Mouse (Mus musculus) naive thymus-derived CD4-positive, alpha-beta T cell, adult 2 months (primary cell): ENCODE data around the gene Ctf1.

Experiments
- DNase-seq: peaks from one replicate; pipeline ENCODE4 v3.0.0-alpha.2; 2011; ENCODE audit warnings: low read depth

Gene Ctf1

DNA sequence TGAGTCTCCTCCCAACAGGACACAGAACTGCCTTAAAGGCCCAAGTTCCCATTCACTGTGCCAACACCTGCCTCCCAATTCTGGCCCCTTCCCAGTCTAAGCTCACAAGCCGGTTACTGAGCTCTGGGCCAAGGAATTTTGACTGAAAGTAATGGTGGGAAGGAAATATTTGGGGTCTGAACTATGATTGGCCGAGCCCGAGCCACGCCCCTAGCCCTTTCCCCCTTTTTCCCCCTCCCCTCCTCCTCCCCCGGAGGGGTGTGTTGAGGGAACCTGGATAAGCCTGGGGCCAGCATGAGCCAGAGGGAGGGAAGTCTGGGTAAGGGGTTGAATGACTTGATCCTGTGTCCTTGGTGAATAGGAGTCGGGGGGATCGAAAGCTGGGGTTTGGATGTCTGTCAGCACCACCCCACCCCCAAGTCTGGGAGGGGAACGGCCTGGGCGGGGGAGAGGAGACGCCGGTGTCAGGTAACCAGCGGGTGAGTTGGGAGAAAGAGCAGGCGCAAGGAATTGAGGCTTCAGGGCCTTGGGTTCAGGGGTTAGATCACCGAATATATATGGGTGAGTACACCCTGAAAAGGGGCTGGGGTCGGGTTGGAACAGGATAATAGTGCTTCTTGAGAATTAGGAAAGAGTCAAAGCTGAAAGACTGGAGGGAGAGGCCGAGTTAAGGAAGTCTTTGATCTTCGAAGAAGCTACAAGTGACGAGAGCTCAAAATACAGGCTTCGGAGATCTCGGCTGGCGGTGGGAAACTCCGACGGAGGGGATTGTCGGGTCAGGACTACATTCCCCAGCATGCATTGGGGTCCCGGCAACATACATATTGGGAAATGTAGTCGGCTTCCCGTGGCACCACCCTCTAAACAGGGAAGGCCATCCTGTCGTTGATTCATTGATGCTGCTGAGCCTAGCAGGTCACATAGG lies at the start of gene Ctf1:
Ctf1 (plus strand) TSS at position 276 of the 925 bp plus-strand sequence.
- peak; percentile 57 for DNase-seq

DNA sequence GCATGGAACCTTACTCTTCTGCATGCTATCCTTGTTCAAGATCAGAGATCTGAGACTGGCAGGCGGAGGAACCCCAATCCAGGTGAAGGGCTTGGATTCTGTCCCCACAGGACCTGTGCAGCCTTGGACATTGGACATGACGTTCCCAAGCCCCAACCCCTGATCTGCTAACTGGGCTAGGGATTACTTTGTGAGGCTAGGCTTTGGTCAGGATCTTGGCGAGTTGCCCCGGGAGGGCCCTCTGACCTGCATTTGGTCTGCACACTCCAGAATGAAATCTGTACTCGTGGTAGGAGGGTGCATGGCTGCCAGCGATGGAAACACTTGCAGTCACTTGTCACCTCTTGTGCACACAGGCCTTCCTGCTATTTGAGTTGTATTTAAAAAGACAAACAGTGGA lies 49.6 kb upstream of the Ctf1 start:
- DNase-seq = no peak

DNA sequence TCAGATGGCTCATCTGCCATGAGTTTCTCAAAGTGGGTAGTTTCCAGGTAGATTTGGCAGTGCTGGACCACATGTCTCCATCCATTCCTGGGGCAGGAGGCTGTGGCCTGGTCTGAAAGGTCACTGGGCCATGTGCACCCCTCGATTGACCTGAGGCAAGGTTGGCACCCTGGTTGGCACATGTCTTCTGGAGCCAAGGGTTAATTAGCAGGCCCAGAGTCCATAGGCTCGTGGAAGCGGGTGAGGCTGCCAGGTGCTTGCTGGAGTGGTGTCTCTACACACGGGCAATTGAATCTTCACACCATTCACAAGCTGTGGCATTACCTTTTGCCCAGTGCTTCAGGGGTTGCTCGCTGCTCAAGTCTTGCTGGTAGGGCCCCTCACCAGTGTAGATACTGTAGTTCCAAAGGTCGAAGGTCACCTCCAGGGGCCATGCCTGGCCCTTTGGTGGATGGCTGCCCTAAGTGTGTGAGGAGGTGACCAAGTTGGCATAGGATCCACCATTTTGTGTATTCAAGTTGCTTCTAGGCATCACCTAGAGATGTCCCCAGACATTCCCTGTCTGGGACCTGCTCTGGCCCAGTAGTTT lies 46.4 kb upstream of the Ctf1 start:
- DNase-seq = no peak

DNA sequence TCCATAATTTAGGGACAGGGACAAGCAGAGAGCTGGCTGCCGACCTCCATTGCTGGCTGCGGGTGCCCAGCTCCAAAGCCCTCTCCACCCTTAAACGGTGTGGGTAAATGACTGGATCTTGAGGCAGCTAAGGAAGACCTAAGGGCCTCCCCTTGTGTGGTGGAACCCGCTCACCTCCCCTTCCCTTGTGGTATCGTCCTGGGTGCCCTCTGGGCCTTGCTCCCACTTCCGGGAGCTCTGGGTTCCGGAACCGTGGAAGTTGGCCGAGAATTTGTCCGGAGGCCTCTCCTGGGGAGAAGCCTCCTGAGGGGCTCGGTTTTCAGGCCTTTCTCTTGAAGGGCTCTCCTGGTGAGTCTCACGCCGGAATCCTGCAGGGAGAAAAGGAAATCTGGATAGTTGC lies 45.9 kb upstream of the Ctf1 start:
- DNase-seq = no peak

DNA sequence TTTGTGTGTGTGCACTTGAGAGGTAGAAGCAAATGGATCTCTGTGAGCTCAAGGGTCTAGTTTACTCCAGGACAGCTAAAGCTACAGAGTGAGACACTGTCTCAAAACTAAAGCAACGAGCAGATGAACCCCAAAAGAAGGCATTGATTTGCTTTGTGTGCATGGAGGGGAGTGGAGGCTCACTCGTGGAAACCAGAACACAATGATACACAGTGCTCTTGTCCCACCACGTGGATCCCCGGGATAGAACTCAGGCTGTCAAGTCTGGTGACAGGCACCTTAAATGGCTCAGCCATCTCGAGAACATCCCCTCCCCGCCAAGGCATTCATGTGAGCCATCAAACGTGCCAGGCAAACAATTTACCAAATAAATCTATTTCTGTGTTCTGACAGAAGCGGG lies 45.4 kb upstream of the Ctf1 start:
- DNase-seq = no peak

DNA sequence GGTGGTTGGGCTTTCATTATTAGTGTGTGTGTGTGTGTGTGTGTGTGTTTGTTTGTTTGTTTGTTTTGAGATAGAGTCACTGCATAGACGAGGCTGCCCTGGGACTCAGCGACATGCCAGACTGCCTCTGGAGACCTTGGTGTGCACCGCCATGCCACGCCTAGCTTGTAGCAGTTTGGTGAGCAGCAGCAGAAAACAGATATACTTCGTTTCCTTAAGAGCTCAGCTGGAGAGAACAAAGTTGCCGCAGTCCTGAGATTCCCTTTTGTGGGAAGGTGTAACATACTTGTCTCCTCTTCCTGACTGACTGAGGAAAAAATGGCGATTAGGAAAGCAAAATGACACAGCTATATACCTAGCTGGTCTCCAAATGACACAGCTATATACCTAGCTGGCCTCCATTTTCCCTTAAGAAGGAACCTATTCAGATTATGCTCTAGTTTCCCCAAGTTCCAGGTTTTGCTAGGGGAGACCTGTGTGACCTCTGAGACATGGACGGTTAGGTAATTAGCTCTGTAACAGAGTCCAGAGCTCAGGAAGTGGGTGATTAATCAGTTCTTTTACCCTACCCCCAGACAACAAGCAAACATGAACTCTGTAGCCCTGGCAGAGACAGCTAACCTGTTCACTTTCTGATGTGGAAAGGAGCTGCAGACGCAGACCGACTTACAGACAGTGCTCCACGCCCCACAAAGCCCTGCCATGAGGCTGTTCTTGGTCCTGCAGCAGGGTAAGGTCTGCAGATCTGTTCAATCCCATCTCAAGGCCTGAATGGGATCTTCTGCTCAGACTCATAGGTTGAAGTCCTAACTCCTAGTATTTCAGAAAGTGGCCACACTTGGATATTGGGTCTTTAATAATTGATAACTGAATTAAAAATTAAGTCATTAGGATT lies 40.4 kb upstream of the Ctf1 start:
- DNase-seq = no peak

DNA sequence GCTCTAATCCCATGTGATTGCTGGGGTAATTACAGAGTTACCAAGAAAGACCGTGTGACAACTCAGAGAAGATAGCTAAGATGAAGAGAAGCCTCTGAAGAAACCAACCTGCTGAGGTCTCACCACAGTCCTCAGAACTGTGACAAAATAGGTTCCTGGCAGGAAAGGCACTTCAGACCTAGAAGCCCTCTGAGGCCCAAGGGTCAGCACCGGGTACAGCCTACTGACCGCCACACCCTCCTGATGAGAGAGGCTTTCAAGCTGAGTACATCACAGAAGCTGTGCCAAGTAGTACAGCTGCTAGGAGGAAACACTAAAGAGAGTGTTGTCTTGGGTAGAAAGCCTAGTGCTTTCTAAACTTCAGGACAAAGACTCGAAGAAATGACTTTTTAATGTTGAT lies 39.8 kb upstream of the Ctf1 start:
- DNase-seq = no peak

DNA sequence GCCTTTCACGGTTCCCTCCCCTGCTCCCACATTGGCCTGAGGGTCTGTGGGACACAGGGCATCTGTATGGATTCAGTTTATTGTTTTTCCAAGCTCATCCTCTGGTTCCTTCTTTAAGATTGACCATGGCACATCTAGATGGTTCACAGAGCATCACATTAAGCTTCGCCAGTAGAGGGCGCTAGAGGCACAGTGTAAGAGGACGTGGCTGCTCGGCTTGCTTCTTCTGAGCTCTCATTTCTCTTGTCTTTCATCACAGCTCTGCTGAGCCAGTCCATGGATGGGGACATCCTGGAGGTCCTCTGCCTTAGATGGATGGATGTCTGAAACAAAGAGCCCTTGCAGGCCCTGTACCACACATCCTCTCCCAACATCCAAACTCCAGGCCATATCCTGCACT lies 37.6 kb upstream of the Ctf1 start:
- peak; percentile 91 for DNase-seq

DNA sequence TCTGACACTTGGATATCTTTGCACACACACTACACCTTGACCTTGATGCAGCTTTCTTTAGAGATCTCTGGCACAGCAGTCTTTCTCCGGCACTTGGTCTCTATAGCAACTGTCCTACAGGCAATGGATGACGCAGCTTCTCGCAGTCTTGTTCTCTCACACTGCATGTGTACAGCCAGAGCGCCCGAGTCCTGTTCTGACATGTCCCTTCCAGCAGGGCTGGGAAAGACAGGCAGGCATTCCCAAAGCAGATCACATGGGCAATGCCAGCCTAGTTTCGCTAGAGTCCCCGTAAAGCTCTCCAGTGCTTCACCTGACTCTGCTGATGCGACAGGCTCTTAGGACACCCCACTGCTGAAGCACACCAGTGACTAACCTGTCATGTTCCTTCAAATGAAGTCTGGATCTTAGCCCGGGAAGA lies 37.1 kb upstream of the Ctf1 start:
- DNase-seq = no peak

DNA sequence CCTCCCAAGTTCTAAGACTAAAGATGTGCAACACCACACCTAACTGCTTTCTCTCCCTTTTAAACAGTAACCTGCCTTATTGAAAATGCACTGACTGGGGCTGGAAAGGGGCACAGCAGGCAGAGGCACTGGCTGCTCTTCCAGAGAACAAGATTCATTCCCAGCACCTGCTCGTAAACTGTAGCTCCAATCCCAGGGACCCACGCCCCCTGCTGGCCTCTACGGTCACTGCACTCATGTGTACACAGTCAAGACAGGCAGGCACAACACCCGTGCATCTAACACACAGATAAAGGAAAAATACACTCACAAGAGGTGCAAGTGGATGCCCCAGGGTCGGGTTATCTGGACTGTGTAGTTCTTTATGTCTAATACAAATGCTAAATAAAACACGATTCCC lies 35.5 kb upstream of the Ctf1 start:
- DNase-seq = peak; percentile 77

DNA sequence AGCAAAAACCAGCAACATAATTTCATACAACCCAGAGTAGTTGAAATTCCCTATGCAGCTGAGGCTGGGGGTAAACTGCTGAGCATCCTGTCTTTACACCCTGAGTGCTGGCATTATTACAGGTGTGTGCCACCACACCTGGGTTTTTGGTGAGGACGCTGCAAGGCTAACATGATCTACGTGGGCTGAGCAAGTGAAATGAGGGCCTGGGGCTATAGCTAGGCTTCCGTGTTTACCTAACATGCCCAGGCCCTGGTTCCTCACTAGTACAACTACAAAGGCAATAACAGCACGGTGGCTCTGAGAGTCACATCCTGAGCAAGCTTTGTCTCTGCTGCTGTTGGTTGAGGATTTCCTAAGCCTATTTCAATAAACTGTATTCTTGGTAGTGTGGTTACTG lies 34.9 kb upstream of the Ctf1 start:
- no peak for DNase-seq

DNA sequence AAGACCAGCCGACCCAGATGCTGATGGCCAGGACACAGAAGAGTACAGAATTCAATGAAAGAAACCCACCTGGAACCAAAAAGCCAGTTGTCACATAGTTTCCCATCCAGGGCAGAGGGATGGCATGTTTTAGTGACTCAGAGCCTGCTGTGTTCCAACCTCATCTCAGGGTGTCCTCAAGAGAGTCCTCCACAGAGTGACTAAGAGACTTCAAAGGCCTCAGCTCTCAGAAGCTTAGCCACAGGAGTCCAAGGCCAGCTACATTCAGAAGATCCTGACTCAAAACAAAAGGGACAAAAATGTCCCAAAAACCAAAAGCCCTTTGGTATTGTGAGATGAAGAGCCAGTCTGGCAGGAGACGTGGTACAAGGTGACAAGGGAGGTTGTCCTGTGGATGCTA lies 33.7 kb upstream of the Ctf1 start:
- no peak for DNase-seq

DNA sequence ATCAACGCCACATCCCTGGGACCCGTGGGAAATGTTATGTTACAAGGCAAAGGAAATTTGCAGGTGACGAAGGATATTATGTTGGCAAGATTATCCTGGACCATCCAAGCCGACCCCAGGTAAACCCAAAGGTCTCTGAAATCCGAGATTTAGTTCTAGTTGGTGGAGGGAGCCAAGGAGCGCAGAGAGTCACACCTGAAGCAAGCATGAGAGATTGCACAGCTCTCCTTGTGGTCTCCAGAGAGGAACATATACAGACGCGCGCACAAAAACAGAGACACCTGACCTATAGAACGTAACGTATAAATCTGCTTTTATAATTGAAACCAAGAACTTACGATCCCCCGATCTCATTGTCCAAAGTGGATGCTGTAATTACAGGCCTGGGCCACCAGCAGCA lies 32.0 kb upstream of the Ctf1 start:
- no peak for DNase-seq

DNA sequence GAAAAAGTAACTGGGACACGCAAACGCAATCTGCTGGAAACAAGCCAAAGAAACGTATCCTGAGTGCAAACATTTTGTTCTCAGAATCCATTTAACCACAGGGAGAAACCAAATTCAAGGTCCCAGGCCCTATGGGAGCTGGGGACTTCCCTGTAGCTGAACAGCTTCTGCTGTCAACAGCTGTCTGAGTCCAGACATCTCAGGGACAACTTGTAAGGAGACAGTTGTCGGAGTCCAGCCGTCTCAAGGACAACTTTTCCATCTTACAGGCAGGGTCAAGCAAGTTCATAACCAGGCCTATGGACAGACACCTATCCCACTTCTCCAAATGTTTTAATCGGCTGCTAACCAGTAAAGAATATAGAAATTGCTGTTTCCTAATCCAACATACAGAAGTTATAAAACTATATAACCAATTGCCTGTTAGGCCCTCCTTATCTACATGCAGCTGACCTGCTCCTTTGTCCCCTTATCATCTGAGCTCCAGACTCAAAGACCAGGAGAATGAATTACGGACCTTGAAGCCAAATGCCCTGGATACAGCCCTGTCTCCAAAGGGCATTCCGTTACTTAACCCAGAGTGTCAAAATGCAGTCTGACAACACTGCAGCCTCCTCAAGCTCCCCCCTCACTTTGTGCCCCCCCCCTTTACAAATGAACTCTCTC lies 30.5 kb upstream of the Ctf1 start:
- DNase-seq = no peak

DNA sequence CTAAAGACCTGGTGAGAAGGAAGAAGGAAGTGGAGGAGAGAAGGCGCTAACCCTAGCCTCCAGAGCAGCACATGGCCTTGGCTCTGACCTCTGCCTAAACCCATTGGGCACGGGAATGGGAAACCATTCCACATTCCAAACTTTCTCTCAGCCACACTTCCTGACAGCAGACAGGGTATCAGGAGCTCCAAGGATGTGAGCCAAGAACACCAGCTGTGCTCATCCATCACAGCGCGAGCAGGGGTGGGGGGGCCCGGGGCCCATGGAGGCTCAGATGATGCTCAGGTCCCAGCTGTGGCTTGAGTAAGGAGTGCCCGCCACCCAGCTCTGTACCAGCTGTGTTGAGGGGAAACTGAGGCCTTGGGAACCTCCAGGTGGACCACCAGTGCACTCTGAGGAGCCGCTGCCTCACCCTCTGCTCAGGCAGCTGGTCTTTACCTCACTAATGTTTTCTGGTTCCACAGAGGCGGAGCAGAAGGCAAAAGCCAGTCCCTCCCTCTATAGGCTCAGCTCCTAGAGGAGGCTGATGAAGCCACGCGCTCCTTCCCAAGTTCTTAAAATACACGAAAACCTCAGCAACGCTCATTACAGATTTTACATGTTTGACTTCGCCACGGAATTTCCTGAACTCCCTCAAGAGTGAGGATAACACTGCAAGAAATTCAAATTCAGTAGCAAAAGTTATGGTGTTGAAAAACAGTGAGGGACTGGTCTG lies 27.1 kb upstream of the Ctf1 start:
- no peak for DNase-seq

DNA sequence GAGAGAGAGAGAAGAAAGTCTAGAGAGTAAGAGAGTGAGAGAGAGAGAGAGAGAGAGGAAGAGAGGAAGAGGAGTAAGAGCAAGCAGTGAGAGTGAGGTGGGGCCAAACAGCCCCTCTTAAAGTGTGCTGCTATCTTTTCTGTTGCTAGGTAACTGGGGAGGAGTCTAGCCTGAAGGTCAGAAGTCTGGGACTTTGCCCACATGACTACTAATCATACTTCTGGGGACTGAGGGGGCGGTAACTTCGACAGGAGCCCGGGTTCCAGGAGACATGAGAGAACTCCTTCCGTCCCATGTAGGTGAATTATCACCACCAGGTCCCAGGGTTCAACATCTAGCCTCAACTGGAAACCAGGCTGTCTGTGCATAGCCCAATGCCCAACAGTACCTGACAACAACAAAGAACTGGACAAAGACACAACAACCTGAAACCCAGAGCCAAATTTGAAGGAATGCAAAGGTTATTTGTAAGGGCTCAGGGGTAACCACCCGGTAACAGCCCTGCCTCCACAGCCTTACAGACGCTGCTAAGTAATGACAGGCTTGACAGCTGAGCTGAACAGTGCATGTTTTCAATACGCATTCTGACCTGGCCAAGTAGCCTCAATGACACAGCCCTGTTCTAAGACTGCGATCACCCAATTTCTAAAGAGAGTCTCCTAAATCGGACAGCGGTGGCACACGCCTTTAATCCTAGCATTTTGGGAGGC lies 25.6 kb upstream of the Ctf1 start:
- no peak for DNase-seq

DNA sequence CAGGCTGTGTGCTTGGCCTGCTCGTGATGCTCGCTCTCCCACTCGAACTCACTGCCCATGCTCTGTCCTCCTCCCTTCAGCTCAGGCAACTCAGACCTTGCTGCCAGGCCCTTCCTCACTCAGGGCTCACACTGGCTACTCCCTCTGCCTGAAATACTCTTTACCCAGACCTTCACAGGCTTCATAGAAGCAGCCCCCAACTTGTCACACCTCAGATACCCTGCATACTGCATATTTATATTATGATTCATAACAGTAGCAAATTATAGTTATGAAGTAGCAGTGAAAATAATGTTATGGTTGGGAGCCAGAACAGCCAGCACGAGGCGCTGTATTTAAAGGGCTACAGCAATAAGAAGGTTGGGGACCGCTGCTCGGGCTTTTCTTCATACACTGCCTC lies 23.6 kb upstream of the Ctf1 start:
- DNase-seq = no peak

DNA sequence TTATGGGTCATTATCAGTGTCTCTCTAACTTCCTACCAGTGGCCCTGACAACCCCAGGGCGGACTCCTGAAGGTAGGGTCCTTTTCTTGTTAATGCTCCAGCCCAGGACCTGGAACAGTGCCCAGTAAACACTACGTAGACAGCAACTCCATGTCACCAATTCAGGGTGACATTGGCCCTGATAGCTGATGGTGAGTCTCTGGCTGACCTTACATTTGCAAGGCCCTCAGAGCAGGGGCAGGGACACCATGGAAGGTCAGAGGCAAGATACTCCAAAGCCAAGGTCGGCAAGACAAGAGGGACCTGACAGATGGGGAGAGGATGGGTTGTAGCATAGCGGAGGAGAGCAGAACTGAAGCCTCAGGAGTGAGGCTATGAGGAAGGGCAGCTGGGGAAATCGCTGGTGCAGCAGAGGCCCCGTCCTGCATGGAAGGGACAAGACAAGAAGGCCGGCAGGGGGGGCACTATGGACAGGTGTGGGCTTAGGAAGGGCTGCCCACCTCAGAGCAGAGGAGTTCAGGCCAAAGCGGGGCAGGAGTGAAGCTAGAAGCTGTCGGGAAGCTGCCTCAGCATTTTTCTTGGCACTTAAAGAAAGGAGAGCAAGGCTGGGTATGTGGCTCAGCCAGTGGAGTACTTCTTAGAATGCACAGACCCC lies 22.8 kb upstream of the Ctf1 start:
- DNase-seq = no peak

DNA sequence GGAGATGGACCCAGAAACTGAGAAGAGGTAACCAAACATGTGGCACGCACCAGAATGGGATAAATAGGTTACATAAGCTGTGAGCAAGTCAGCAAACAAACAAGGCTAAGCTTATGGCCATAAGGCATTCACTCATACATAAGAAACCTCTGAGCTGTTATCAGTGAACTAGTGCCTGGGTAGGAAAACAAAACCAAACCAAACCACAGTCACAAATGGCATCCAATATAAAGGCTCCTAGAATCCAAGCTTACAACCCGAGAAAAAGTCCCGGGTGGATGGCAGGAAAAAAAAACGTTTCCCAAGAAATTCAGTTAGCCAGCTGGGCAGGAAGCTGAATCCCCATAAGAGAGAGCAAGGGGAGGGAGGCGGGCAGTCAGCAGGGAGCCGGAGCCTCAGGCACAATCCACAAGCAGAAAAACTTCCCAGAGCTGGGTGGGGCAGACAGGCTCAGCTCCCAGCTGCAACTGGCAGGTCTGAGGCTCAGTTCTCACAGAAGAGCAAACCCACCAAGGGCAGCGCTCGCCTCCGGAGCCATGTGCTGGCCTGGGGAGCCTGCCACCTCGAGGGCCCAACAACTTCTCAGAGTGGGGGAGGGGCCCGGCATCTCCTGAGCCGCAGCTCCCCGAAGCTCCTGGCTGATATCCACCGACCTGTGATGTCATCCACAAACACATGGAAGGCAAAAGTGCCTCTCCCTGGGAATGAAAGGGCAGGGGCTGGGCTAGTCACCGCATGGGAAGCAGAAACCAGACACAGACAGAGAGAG lies 21.1 kb upstream of the Ctf1 start:
- no peak for DNase-seq

DNA sequence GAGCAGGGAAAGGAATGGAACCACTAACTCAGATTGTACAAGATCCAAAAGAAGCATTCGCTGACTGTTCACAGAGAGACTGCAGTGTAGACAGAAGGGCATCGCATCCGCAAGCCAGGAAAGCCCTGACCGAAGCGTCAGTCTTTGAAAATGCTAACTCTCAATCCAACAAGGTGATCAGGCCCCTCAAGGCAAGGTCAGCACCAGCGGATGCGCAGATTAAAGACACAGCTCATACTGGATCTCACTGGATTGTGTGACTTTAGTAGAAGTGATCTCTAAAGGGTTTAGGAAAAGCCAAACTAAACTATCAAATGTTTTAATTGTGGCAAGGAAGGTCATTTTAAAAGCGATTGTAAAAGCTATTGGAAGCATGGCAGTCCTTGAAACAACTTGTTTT lies 19.2 kb upstream of the Ctf1 start:
- no peak for DNase-seq
